Mouse (Mus musculus): ENCODE measurements around the gene Ninj2.

GRCm38 (mm10) chr6:120113856-120114255 lies 20.7 kb downstream of the Ninj2 start:
- TF ChIP-seq ETS1 (conservative IDR thresholded peaks at IDR 0.05; ENCODE audit: low read depth, low read length) (no peak), RCOR1 (conservative IDR thresholded peaks at IDR 0.05; ENCODE audit: low read depth, low read length) (no peak), POLR2A (IDR thresholded peaks at IDR 0.05; ENCODE audit: low read depth, low read length) (no peak), ZNF384 (IDR thresholded peaks at IDR 0.05; ENCODE audit: low read depth, low read length) (no peak), MYC (IDR thresholded peaks at IDR 0.05; ENCODE audit: low read depth, low read length) (no peak), USF1 (IDR thresholded peaks at IDR 0.05; ENCODE audit: low read depth, low read length) (no peak), CTCF (conservative IDR thresholded peaks at IDR 0.05 in 1 of 2, IDR thresholded peaks at IDR 0.05 in 1 of 2; ENCODE audit: low read depth in 2 of 2, low read length in 2 of 2) (no peak), E2F4 (IDR thresholded peaks at IDR 0.05; ENCODE audit: insufficient replicate concordance, low read depth, low read length) (no peak), MAZ (IDR thresholded peaks at IDR 0.05; ENCODE audit: low read depth, low read length) (no peak), SMC3 (IDR thresholded peaks at IDR 0.05; ENCODE audit: low read depth, low read length) (no peak), EP300 (IDR thresholded peaks at IDR 0.05; ENCODE audit: low read length) (no peak), UBTF (IDR thresholded peaks at IDR 0.05; ENCODE audit: low read depth, low read length) (no peak)
